Mouse (Mus musculus): ENCODE data around the gene Ascc2. TPM values are rescaled to one million over a fixed set of nuclear protein-coding genes. Genes with fewer than 3 reads are reported as not detected.

The Ascc2 gene
- total RNA-seq (2022): 10 to 100 TPM; 16.3 to 20.8 (median 18.2) TPM

- DNase-seq (ENCODE audit: low spot score in 2 of 2): peak; percentile 76 to 79
These were observed at the start of gene Ascc2 for GRCm38 (mm10) chr11:4637534-4638234. TSS of gene Ascc2 (plus strand) at chr11:4637747.

GRCm38 (mm10) chr11:4591811-4592210 is 45.7 kb upstream of the Ascc2 start:
- DNase-seq (ENCODE audit: low spot score in 2 of 2): no peak

- DNase-seq (ENCODE audit: low spot score in 2 of 2): no peak
These were observed 44.1 kb upstream of the Ascc2 start for GRCm38 (mm10) chr11:4593491-4593848.

GRCm38 (mm10) chr11:4593849-4594607 is 43.5 kb upstream of the Ascc2 start:
- peak; percentile 17 to 33 for DNase-seq (ENCODE audit: low spot score in 2 of 2)

GRCm38 (mm10) chr11:4594608-4595500 is 42.7 kb upstream of the Ascc2 start, which contains the start of gene Mtmr3:
TSS of gene Mtmr3 (minus strand) at chr11:4594863.
- DNase-seq (ENCODE audit: low spot score in 2 of 2): peak; percentile 69 to 90

GRCm38 (mm10) chr11:4598411-4598810 is 39.1 kb upstream of the Ascc2 start:
- DNase-seq (ENCODE audit: low spot score in 2 of 2): no peak

- no peak for DNase-seq (ENCODE audit: low spot score in 2 of 2)
These were observed 37.6 kb upstream of the Ascc2 start for GRCm38 (mm10) chr11:4599916-4600315.

GRCm38 (mm10) chr11:4601890-4602289 is 35.7 kb upstream of the Ascc2 start:
- no peak for DNase-seq (ENCODE audit: low spot score in 2 of 2)

- DNase-seq (ENCODE audit: low spot score in 2 of 2): no peak
These were observed 34.7 kb upstream of the Ascc2 start for GRCm38 (mm10) chr11:4602691-4603441.

- no peak for DNase-seq (ENCODE audit: low spot score in 2 of 2)
These were observed 33.1 kb upstream of the Ascc2 start for GRCm38 (mm10) chr11:4604441-4604840.

- no peak for DNase-seq (ENCODE audit: low spot score in 2 of 2)
These were observed 32.1 kb upstream of the Ascc2 start for GRCm38 (mm10) chr11:4605414-4605813.

GRCm38 (mm10) chr11:4606541-4606940 is 31.0 kb upstream of the Ascc2 start:
- no peak for DNase-seq (ENCODE audit: low spot score in 2 of 2)

- no peak for DNase-seq (ENCODE audit: low spot score in 2 of 2)
These were observed 25.6 kb upstream of the Ascc2 start for GRCm38 (mm10) chr11:4611904-4612303.

- DNase-seq (ENCODE audit: low spot score in 2 of 2): peak in 1 of 2 experiments; percentile 39
These were observed 17.5 kb upstream of the Ascc2 start, which contains the start of gene Gm11032 for GRCm38 (mm10) chr11:4620017-4620485. TSS of gene Gm11032 (plus strand) at chr11:4620067.

GRCm38 (mm10) chr11:4620501-4621108 is 16.9 kb upstream of the Ascc2 start:
- DNase-seq (ENCODE audit: low spot score in 2 of 2): no peak

GRCm38 (mm10) chr11:4621866-4622265 is 15.7 kb upstream of the Ascc2 start:
- no peak for DNase-seq (ENCODE audit: low spot score in 2 of 2)

- DNase-seq (ENCODE audit: low spot score in 2 of 2): no peak
These were observed 15.0 kb upstream of the Ascc2 start for GRCm38 (mm10) chr11:4622442-4622986.

GRCm38 (mm10) chr11:4622997-4623396 is 14.6 kb upstream of the Ascc2 start:
- DNase-seq (ENCODE audit: low spot score in 2 of 2): no peak

- no peak for DNase-seq (ENCODE audit: low spot score in 2 of 2)
These were observed 11.6 kb upstream of the Ascc2 start for GRCm38 (mm10) chr11:4625931-4626330.

- no peak for DNase-seq (ENCODE audit: low spot score in 2 of 2)
These were observed 9.9 kb upstream of the Ascc2 start for GRCm38 (mm10) chr11:4627636-4628035.

Data from left cerebral cortex, adult 8-10 months (tissue).